Mouse (Mus musculus): ENCODE results near the gene Socs1.

The Socs1 gene

DNA sequence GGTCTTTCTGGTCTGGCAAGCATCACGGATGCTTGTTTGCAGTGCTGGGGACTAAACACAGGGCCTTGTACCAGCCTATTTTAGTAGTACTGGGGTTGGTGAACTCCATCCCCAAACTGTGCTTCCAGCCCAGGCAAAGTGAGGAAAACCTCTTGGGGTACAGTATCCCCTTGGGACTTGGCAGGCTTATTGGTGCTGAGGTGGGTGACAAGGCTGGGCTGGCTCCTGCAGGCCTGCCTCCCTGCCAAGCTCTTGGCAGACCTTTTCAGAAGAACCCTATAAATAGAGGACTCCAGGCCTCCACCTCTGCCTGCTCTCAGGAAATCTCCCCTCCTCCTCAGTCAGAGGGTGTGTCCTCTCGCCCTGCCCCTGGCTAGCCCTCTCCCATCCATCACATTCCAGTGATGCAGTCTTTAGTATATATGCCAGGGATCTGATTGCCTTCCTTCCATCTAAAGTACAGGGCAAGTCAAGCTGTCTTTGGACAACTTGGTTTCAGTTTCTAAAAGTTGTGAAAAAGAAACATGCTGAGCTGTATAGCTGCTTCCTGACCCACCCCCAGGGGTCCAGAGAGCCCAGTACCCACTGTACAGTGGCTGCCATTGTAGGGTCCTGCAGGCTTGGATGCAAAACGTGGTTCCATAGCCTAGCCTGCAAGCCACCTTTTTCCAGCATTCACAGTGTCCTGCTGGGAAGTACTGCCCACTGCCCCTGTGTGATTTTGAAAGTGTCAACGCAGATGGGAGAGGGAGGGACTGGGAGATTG lies 1.6 kb upstream of the Socs1 start:
- peak; percentile 28 for DNase-seq (ENCODE audit: low read depth, low spot score)

DNA sequence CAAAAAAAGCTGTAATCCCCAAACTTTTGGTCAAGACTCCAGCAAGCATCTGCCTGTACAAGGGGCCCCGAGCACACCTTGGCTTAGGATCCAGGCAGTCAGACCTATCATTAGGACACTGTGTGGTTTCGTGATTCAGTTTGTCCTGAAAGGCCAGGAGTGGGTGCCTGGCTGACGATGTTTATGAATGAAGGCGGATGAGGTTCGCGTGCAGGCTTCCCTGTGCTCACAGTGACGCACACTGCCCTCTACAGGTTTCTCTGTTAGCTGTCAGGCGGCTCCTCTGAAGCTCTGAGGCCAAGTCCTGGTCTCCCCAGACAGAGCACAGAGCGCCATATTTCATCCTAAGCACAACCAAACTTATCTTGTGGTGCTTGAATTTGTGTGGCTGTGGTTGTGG lies 952 bp upstream of the Socs1 start:
- peak; percentile 95 for DNase-seq (ENCODE audit: low read depth, low spot score)

DNA sequence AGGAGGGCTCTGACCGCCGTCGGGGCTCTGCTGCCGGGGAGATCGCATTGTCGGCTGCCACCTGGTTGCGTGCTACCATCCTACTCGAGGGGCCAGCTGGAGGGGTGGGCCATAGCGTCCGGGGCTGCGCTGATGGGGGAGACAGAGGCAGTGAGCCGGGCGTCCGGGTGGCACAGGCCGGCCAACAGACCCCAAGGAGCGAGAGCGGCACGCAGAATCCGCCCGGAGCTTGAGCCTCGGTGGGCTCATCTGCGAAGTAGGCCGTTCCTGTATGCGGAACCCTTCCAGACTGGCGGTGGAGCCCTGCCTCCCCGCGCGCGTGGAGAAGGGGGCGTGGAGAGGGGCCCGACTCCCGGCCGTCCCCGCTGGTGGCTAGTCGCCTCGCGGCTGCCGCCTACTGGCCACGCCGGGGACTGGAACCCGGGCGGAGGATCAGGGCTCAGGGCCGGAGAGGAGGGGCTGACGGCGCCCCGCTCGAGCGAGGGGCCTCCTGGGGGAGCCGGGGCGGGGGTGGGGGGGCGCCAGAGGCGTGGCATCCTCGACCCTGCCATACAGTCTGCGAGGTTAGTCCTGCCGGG lies 454 bp downstream of the Socs1 start:
- peak; percentile 98 for DNase-seq (ENCODE audit: low read depth, low spot score)

DNA sequence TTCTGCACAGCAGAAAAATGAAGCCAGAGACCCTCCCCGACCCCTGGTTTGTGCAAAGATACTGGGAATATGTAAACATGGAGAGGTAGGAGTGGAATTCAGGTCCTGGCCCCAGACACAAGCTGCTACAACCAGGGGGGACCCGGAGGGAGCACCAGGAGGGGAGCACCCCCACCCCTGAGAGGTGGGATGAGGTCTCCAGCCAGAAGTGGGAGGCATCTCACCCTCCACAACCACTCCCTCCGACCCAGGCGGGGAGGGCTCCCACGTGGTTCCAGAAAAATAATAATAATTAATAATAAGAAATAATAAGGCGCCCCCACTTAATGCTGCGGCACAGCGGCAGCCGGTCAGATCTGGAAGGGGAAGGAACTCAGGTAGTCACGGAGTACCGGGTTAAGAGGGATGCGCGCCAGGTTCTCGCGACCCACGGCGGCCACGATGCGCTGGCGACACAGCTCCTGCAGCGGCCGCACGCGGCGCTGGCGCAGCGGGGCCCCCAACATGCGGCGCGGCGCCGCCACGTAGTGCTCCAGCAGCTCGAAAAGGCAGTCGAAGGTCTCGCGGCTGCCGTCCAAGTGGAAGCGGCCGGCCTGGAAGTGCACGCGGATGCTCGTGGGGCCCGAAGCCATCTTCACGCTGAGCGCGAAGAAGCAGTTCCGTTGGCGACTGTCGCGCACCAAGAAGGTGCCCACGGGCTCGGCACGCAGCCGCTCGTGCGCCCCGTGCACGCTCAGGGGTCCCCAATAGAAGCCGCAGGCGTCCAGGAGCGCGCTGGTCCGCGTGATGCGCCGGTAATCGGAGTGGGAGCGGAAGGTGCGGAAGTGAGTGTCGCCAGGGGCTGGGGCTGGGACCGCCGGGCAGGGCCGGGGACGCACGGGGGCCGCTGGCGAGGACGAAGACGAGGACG lies 1.2 kb downstream of the Socs1 start:
- DNase-seq (ENCODE audit: low read depth, low spot score), result peak; percentile 72

DNA sequence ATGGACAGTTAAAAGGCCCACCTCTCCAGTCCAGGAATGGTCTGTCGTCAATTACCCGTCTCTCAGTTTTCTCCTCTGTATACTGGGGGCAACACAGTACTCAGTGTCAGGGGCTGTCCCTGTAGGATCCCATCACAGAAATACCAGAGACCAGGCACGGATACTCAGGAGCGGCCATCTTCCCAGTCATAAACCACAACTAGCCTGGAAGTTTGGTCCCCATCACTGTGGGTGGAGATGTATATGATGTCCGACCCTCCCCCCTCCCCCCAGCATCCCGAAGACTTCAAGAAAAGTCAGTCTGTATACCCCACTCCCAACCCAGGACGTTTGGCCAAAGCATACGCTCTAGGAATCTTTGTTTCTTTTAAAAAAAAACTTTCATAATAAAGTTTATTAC lies 1.9 kb downstream of the Socs1 start:
- peak; percentile 30 for DNase-seq (ENCODE audit: low read depth, low spot score)

DNA sequence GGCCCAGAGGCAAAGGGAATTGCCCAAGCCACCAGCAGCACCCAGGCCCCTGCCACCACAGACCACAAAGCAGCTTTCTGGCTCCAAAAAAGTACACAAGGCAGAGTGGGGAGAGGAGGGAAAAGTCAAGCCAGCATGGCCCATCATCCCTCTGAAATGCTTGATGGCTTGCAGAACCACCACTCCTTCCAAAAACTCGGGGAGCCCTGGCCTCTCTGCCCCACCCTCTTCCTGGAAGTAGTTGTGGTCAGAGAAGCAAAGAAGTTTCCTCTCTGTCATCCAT lies 2.2 kb downstream of the Socs1 start:
- DNase-seq (ENCODE audit: low read depth, low spot score), result peak; percentile 56

DNA sequence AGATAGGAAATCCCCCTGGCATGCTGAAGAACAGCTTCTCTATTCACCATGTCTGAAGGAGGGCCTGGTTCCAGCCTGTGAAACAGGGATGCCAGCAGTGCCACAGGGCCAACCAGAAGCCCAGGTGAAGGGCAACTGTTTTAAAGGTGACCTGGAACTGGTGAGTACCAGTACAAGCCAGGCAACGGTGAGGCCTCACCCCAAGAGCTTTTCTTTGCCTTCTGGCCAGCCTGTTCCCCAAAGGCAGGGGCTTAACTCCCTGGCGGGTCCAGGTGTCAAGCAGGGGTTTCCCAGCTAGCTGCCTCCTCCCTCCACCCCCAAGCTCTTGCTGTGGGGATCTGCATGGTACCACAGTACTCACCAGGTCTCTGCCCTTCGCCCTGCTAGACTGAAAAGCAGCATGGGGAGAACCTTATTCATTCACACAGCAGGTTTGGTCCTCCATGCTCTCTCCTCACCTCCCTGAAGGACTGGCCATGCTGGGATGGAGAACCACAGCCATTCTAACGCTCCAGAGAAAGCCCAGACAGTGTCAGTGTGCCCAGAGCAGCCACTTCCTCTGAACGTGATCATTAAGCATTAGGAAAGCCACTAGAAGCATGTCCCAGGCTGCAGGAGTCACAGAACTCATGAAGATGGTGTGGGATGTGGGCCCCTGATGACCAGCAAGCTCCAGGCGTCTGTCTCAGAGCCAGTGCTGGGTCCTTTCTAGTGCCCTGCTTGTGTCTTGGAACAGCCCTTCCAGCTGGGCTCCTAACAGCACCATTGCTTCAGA lies 2.8 kb downstream of the Socs1 start:
- peak; percentile 52 for DNase-seq (ENCODE audit: low read depth, low spot score)

DNA sequence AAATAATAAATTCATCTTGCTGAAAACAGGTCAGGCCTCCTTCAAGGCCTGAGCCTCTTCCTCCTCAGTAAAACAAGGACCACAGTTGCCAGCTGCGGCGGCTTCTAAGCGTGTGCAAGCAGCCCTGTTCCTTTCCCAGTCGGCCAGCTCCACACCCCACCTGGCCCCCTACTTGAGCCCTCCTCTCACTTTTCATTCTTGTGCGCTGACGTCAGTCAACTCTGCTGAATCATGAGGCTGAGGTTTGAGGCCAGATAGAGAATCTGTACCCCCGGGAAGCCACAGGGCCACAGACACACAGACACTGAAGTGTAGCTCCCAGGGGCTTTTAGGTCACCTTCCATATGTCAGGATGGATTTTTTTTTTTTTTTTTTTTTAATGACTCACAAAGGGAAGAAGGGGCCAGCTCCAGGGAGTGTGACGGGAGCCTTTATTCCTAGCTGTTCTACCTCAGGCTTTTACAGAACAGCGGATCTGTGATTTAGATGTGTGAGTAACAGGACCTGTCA lies 3.4 kb downstream of the Socs1 start:
- DNase-seq (ENCODE audit: low read depth, low spot score), result peak; percentile 68

DNA sequence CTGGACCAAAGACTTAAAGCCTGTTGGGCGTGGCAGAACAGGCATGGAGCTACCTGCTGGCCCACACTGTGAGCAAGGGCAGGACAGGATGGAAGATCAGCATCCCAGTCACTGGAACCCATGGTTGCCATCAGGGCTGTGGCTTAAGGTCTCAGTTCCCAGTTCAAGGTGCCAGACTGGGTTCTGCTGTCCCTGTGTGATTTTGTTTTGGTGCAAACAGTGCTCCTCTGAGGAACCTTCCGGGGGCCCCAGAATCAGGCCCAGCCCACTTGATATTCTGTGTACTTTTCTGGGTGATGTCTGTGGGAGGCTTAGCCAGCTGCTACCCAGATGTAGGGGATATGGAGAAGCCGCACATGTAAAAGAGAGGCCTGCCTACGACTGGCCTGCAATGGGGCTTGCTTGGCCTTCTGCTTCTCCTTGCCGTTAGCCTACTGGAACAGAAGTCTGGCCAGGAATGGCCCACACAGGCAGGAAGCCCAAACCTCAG lies 4.7 kb downstream of the Socs1 start:
- peak; percentile 38 for DNase-seq (ENCODE audit: low read depth, low spot score)

DNA sequence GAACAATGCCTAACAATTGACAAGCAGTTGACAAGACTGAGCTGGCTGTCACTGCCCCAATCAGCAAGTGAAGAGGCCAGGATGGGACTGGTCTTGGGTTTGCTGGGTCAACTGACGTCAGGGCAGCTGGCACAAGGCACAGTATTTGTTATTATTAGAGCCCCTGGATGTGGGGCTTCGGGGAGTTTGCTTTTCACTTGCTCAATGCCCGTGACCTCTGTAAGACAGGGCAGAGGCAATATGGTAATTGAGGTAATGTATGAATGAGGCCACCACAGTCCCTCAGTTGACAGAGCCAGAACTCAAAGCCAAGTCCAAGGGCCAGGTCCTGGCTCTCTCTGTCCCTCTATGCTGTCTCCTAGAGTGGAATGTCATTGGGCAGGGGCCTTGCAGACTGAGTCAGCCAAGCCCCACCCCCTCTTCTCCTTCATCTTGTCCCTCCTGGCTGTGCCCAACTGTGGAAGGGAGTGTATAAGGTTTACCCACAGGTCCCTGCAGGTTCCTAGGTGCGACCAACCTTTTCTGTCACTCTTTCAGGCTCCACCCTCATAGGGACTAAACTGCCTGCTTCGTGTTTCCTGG lies 7.7 kb downstream of the Socs1 start:
- DNase-seq (ENCODE audit: low read depth, low spot score), result peak; percentile 19

DNA sequence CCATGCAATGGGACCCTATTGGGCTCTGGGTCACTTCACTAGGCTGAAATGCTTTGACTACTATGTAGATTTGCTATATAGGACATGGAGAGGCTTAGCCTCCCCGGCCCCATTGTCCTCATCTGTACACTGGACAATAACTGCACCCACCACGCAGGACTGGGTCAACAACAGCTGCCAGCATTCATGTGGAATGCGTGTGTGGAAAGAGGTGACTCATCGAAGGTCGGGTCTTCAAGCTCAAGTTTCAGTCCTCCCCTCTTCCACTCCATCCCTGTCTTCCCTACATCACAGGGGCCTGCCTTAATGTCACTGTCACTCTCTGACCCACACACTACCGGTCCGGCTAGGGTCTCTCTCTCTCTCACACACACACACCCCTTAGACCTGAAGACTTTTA lies 9.0 kb downstream of the Socs1 start:
- DNase-seq (ENCODE audit: low read depth, low spot score), result no peak

DNA sequence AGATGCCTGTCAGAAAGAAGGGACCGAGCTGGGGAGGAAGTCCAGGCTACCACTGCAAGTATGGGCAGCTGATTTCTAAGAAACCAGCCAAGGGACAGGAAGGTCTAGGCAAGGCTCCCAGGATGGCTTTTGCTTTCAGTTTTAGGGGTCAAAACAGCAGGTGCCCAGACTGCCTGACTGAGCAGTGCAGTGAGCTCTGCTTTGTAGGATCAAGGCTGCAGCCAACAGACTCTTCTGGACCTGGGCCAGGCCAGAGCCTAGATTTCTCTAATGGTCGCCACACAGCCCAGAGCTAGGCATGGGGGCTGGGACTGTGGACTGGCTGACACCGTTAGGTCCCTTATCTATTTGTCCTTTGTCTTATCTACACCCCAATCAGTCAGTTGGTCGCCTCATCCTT lies 10.6 kb downstream of the Socs1 start:
- DNase-seq (ENCODE audit: low read depth, low spot score), result peak; percentile 54

DNA sequence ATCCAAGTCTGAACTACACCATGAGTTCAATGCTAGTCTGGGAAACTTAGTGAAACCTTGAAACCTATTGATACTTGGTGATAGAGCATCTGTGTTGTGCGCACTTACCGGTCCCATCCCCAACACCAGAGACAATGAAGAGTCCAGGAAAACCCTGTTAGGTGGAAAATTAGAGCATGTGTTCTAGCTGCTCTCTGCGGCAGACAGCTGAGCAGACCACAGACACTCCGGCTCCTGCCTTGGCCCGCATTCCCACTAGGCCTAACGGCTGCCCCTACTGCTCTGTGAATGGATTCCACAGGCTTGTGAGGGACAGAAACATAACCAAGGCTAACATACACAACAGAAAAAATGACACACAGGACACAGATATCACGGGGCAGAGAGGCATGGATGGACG lies 11.8 kb downstream of the Socs1 start:
- DNase-seq (ENCODE audit: low read depth, low spot score), result peak; percentile 25

DNA sequence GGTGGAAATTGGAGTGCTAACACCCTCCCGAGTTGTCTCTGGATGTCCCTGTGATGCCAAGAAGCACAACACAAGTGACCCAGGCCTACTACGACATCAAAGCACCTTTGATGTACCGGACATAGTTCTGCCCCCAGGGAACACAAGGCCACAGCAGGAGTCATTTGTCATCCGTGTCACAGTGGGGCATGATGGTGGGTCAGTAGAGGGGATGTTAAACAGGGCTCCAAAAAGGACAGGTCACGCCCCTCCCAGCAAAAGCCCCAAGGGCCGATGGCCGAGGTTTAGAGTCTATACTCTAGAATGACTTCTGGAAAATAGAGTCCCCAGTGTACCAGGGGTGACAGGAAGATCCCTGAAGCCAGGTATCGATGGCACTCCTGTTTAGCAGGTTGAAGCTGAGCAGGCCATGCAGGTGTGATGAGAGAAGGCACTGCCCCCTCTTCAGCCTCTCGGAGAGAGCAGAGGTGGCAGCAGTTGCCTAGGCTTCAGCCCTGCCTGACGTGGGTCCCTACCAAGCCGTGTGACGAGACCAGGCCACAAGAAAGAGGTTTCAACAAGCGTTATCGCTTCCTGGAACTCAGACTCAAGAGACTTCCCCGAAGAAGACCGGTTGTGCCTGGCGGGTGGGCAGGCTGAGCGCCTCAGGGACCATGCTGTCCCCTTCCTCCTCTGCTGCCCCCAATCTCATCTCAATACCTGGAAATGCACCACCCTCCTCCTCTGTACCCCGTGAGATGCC lies 13.4 kb downstream of the Socs1 start:
- peak; percentile 94 for DNase-seq (ENCODE audit: low read depth, low spot score)

DNA sequence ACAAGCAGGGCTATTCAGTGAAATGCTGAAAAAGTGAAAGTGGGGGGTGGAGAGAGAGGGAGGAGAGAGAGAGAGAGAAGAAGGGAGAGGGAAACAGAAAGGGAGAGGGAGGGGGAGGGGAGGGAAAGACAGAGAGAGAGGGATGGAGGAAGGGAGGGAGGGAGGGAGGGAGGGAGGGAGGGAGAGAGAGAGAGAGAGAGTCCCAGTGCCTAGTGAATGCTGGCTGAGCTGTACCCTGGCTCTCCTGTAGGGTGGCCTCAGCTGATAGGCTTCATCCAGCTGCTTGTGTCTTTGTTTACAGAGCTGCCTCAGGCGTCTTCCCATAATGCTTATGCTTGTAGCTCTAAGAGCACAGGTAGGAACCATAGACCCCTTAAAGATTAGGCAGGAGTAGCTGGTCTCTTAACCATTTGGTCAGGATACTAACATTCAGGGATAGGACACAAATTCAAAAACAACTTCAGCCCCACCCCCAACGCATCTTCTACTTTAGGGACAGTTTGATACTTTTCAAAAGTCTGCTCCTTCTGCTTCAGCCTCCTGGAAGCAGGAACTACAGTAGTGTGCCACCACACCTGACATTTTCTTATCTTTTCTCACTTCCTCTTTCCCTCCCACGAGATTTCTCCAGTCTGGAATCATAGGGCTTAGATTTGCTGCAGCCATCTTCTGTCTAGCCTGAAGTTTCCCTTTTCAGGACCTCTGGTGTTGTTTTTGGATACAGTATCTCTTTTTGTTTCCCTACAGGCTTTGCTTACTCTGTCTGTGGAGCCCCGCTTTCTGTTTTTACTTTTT lies 14.6 kb downstream of the Socs1 start:
- peak; percentile 61 for DNase-seq (ENCODE audit: low read depth, low spot score)

DNA sequence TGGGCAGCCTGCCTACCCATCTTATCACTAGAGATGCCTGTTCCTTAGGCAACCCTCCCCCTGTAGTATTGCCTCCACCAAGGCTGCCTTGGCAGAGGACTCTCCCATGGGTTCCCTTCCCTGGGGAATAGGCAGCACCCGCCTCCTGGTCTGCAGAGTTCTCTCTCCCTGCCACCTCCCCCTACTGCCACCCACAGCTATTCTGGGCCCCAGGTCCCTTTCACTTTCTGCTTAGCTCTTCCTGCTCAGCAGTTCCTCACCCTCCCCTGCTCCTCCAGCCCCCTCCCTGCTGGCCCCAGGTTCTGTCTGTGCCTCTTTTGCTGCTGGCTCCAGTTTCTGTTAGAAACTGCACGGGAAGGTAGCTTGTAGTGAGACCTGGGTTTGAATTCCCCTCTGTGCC lies 15.7 kb downstream of the Socs1 start:
- DNase-seq (ENCODE audit: low read depth, low spot score), result peak; percentile 84

DNA sequence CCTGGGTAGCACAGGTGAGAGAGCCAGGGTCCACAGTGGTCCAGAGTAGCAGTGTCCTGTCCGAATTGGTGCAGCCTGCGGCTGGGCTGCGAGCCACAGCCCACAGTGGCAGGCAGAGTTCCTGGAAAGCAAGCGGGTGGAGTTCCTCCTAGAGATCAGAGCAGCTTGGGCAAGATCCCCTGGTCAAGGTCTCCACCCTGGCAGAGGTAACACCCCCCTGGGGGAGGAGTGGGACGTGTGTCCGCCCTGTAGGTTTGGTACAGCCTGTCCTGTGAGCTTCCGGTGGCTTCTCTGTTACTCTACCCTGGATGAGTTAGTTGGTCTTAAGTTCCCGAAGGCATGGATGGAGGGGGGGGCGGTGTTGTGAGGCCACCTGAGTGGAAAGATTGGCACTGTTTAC lies 16.5 kb downstream of the Socs1 start:
- DNase-seq (ENCODE audit: low read depth, low spot score), result peak; percentile 49

DNA sequence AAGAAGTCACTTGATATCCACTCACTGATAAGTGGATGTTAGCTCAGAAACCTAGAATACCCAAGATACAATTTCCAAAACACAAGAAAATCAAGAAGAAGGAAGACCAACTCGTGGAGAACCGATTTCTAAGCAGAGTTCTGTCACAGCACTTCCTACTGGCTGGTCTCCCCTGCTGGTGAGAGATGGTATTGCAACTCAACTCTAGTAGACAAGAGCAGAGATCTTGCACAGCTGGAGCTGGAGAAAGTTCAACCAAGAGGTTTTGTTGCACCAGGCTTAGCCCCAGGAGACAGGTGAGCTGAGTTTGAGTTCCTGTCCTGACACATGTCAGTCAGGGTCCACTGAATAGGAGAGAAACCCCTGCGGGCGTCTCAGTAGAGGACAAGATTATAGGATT lies 18.2 kb downstream of the Socs1 start:
- DNase-seq (ENCODE audit: low read depth, low spot score), result peak; percentile 92

DNA sequence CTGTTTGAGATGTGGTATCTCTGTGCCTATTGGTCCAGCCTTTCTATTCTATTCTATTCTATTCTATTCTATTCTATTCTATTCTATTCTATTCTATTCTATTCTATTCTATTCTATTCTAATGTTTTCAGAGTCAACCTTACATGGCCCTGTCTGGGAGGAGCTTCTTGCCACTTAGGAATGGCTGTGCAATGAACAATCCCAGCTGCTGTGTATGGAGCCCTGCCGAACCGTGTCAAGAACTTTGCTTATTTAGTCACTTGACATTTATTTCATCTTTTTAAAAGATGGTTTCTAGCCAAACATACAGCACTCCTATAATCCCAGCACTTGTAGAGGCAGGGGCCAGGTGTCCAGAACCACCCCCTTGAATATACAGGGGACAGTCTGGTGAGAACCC lies 21.0 kb downstream of the Socs1 start:
- no peak for DNase-seq (ENCODE audit: low read depth, low spot score)
